Mouse (Mus musculus) MEL (cell line): Measurements from ENCODE around the gene Gm4450. TPM values are rescaled to one million over a fixed set of nuclear protein-coding genes. Genes with fewer than 3 reads are reported as not detected.

Experiments
- DNase-seq: peaks from one replicate; pipeline ENCODE4 v3.0.0; 2011; ENCODE audit warnings: low read depth, low spot score
- H3K27ac ChIP-seq: 2 replicates; pipeline ENCODE4 v1.5.1; 2012; ENCODE audit warnings: low read depth, mild to moderate bottlenecking, control low read depth, low read length, moderate library complexity; ENCODE audit not compliant: control insufficient read depth
- H3K27me3 ChIP-seq, 2 experiments: fragments of 150-350 bp in 1 of 2; sonication (generic) in 1 of 2; 2 replicates each; pipeline ENCODE4 v1.6.1; 2012; ENCODE audit warnings: low read length in 2 of 2, mild to moderate bottlenecking in 2 of 2, improper control_type of control experiment in 1 of 2, moderate library complexity in 1 of 2; ENCODE audit not compliant: insufficient read depth in 2 of 2, control insufficient read depth in 1 of 2
- H3K36me3 ChIP-seq, 2 experiments: 2 replicates each; pipeline ENCODE4 v1.6.1; 2012 to 2014; ENCODE audit warnings: low read length in 2 of 2, improper control_type of control experiment in 1 of 2, inconsistent platforms in 1 of 2, mild to moderate bottlenecking in 1 of 2; ENCODE audit not compliant: insufficient read depth in 2 of 2, control insufficient read depth in 1 of 2
- H3K4me1 ChIP-seq, 2 experiments: fragments of 150-350 bp in 1 of 2; sonication (generic) in 1 of 2; 2 replicates each; pipeline ENCODE4 v1.6.1; 2012; ENCODE audit warnings: low read length in 2 of 2, improper control_type of control experiment in 1 of 2, mild to moderate bottlenecking in 1 of 2; ENCODE audit not compliant: insufficient read depth in 2 of 2, control insufficient read depth in 1 of 2
- H3K4me3 ChIP-seq, 2 experiments: fragments of 150-350 bp in 1 of 2; sonication (generic) in 1 of 2; 2 replicates each; pipeline ENCODE4 v1.5.1; 2012; ENCODE audit warnings: low read depth in 2 of 2, low read length in 2 of 2, mild to moderate bottlenecking in 2 of 2, moderate library complexity in 2 of 2, control low read depth in 1 of 2, improper control_type of control experiment in 1 of 2; ENCODE audit not compliant: control insufficient read depth in 1 of 2, insufficient read depth in 1 of 2
- H3K79me2 ChIP-seq: 2 replicates; pipeline ENCODE4 v1.6.1; 2012; ENCODE audit warnings: mild to moderate bottlenecking, low read length, moderate library complexity; ENCODE audit not compliant: control insufficient read depth, poor library complexity, insufficient read depth
- H3K9ac ChIP-seq: 2 replicates; pipeline ENCODE4 v1.6.1; 2012; ENCODE audit warnings: low read depth, mild to moderate bottlenecking, control low read depth, low read length, moderate library complexity; ENCODE audit not compliant: control insufficient read depth, poor library complexity, severe bottlenecking
- H3K9me3 ChIP-seq: fragments of 150-350 bp; sonication (generic); replicated peaks from 2 replicates; pipeline ENCODE4 v1.6.1; 2012; ENCODE audit warnings: mild to moderate bottlenecking, low read length, improper control_type of control experiment, moderate library complexity; ENCODE audit not compliant: insufficient read depth
- BHLHE40 ChIP-seq: IDR thresholded peaks from 2 replicates; pipeline ENCODE4 v1.6.1; 2012; ENCODE audit warnings: low read depth, mild to moderate bottlenecking, inconsistent platforms, low read length, improper control_type of control experiment, borderline replicate concordance
- CHD2 ChIP-seq: IDR thresholded peaks from 2 replicates; pipeline ENCODE4 v1.6.1; 2011; ENCODE audit warnings: low read length, improper control_type of control experiment
- ETS1 ChIP-seq: IDR thresholded peaks from 2 replicates; pipeline ENCODE4 v1.6.1; 2012; ENCODE audit warnings: low read depth, mild to moderate bottlenecking, inconsistent platforms, low read length, improper control_type of control experiment, moderate library complexity
- GABPA ChIP-seq: IDR thresholded peaks from 2 replicates; pipeline ENCODE4 v1.6.1; 2012; ENCODE audit warnings: low read depth, mild to moderate bottlenecking, inconsistent platforms, low read length, improper control_type of control experiment, moderate library complexity
- HCFC1 ChIP-seq: IDR thresholded peaks from 2 replicates; pipeline ENCODE4 v1.6.1; 2012; ENCODE audit warnings: low read depth, mild to moderate bottlenecking, inconsistent platforms, low read length, improper control_type of control experiment, moderate library complexity
- KAT2A ChIP-seq: conservative IDR thresholded peaks from 2 replicates; pipeline ENCODE4 v1.6.1; 2012; ENCODE audit warnings: low read depth, low read length, improper control_type of control experiment, inconsistent platforms
- MAZ ChIP-seq: IDR thresholded peaks from 2 replicates; pipeline ENCODE4 v1.6.1; 2012; ENCODE audit warnings: low read depth, mild to moderate bottlenecking, inconsistent platforms, low read length, improper control_type of control experiment
- MXI1 ChIP-seq: IDR thresholded peaks from 2 replicates; pipeline ENCODE4 v1.6.1; 2011; ENCODE audit warnings: mild to moderate bottlenecking, low read depth, low read length, improper control_type of control experiment
- MYC ChIP-seq: IDR thresholded peaks from 2 replicates; pipeline ENCODE4 v1.6.1; 2011; ENCODE audit warnings: low read depth, mild to moderate bottlenecking, low read length, improper control_type of control experiment, moderate library complexity
- NELFE ChIP-seq: IDR thresholded peaks from 2 replicates; pipeline ENCODE4 v1.6.1; 2011; ENCODE audit warnings: low read depth, low read length, improper control_type of control experiment
- POLR2A ChIP-seq, 2 experiments: IDR thresholded peaks; 2 replicates each; pipeline ENCODE4 v1.6.1; 2011 to 2012; ENCODE audit warnings: low read length in 2 of 2, mild to moderate bottlenecking in 2 of 2, control low read depth in 1 of 2, improper control_type of control experiment in 1 of 2, low read depth in 1 of 2, moderate library complexity in 1 of 2; ENCODE audit not compliant: control insufficient read depth in 1 of 2, insufficient read depth in 1 of 2, poor library complexity in 1 of 2
- POLR2AphosphoS5 ChIP-seq: IDR thresholded peaks from 2 replicates; pipeline ENCODE4 v1.6.1; 2012; ENCODE audit warnings: low read depth, borderline replicate concordance, mild to moderate bottlenecking, inconsistent platforms, low read length, moderate library complexity, mixed read lengths
- UBTF ChIP-seq: IDR thresholded peaks from 2 replicates; pipeline ENCODE4 v1.6.1; 2012; ENCODE audit warnings: low read depth, mild to moderate bottlenecking, inconsistent platforms, low read length, improper control_type of control experiment, moderate library complexity, borderline replicate concordance; ENCODE audit not compliant: insufficient read depth
- USF1 ChIP-seq: IDR thresholded peaks from 2 replicates; pipeline ENCODE4 v1.6.1; 2014; ENCODE audit warnings: low read depth, mild to moderate bottlenecking, inconsistent platforms, low read length, improper control_type of control experiment, moderate library complexity
- ZC3H11A ChIP-seq: IDR thresholded peaks from 2 replicates; pipeline ENCODE4 v1.6.1; 2012; ENCODE audit warnings: low read depth, mild to moderate bottlenecking, inconsistent platforms, low read length, improper control_type of control experiment
- polyA plus RNA-seq, 2 experiments: library from polyadenylated mRNA; stranded (reverse) in 1 of 2; unstranded in 1 of 2; fragments of >175 nt in 1 of 2; fragments of >200 nt in 1 of 2; gene quantifications; 2 replicates each; pipeline versions ENCODE4 v1.2.1 to v1.2.4; 2012; ENCODE audit warnings: low replicate concordance in 2 of 2, low read depth in 1 of 2; ENCODE audit not compliant: insufficient read length in 2 of 2, insufficient read depth in 1 of 2, missing spikeins in 1 of 2
- total RNA-seq: library from RNA; depleted of rRNA; stranded (reverse); fragments of 300-350 nt; gene quantifications from 2 replicates; pipeline ENCODE4 v1.2.3, GENCODE M21; 2012

Gene Gm4450
- total and polyA plus RNA-seq, 3 experiments, result not detected

DNA sequence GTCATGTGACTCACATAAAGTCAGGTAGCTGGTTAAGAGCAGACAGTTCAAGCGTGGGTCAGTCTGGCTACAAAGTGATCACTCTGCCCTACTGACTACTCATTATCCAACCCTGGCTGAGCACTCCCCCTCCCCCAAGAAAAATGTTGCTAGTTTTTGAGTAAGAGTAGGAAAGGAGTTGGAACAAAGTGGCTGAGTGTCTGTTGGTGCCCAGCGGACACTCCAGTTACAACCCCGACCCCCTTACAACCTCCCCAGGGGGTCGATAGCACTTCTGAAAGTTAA is 37.2 kb downstream of the Gm4450 start:
- H3K4me3 ChIP-seq, result no peak overlapping the region
- no peaks in the 10 kb centered on the region for H3K9me3 ChIP-seq
- H3K27ac ChIP-seq, result no peak overlapping the region
- TF ChIP-seq GABPA, result no peak
- no peak for TF ChIP-seq ZC3H11A
- no peak for TF ChIP-seq NELFE
- TF ChIP-seq POLR2A (IDR thresholded peaks at IDR 0.05; ENCODE audit: control insufficient read depth in 1 of 2, insufficient read depth in 1 of 2, low read depth in 1 of 2, low read length in 2 of 2, poor library complexity in 1 of 2), result no peak
- no peak for TF ChIP-seq MAZ
- TF ChIP-seq MYC, result no peak
- TF ChIP-seq USF1, result peak; percentile 29; the same call in 1 of the 2 replicates
- no peak for DNase-seq
- H3K79me2 ChIP-seq, result no peaks in the 10 kb centered on the region
- peaks cover 0 to 21% of the 10 kb centered on the region in 2 experiments; a peak in 3 of 4 replicates for H3K4me1 ChIP-seq
- H3K36me3 ChIP-seq, result peaks cover 0 to 9% of the 10 kb centered on the region in 2 experiments; a peak in 2 of 4 replicates
- H3K27me3 ChIP-seq, result no peaks in the 10 kb centered on the region
- no peak overlapping the region for H3K9ac ChIP-seq

DNA sequence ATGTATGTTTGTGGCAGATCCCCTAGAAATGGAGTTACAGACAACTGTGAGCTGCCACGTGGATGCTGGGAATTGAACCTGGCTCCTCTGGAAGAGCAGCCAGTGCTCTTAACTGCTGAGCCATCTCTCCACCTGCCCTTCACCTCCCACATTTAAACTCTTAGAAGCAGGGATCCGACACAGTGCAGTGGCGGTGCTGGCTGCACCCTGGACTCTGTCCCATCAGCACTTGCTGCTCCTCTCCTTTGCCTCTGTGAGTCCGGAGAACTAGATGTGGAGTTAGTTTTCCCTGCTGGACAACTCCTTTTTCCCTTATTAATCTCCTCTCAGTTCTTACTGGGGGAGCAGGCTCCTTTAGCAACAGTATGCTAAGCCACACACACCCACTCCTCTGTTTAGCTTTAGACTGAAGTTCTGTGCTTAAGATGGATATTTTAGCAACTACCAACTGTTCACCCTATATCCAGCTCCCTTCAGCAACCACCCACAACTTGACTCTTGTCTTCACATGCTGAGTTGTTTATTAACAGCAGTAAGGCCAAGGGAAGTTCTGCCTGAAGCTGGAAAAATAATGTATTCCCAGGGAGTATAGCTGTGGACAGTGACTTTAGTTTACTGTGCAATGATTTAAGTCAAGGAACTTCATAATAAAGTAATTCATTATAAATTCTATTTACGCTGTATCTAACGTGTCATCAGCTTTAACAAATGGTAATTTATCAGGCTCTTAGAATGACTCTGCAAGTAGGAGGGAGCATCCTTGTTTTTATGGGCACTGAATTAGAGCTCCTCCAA is 37.7 kb downstream of the Gm4450 start:
- Histone ChIP-seq H3K36me3 (peaks cover 0 to 9% of the 10 kb centered on the region in 2 experiments; a peak in 2 of 4 replicates), H3K9ac (no peak overlapping the region), H3K4me3 (no peak overlapping the region), H3K27ac (no peak overlapping the region), H3K4me1 (peaks cover 0 to 20% of the 10 kb centered on the region in 2 experiments; a peak in 3 of 4 replicates), H3K27me3 (peaks cover 0 to 1% of the 10 kb centered on the region in 2 experiments; a peak in 2 of 4 replicates), H3K9me3 (no peaks in the 10 kb centered on the region), H3K79me2 (no peaks in the 10 kb centered on the region)
- DNase-seq, result peak; percentile 1
- TF ChIP-seq POLR2AphosphoS5, result no peak
- TF ChIP-seq ETS1, result no peak
- TF ChIP-seq UBTF, result no peak
- TF ChIP-seq KAT2A, result no peak
- TF ChIP-seq MAZ, result no peak
- TF ChIP-seq BHLHE40, result no peak
- TF ChIP-seq CHD2, result no peak
- TF ChIP-seq MXI1, result no peak
- TF ChIP-seq HCFC1, result no peak
- TF ChIP-seq POLR2A (IDR thresholded peaks at IDR 0.05; ENCODE audit: control insufficient read depth in 1 of 2, insufficient read depth in 1 of 2, low read depth in 1 of 2, low read length in 2 of 2, poor library complexity in 1 of 2), result no peak
- TF ChIP-seq ZC3H11A, result no peak
